Mouse (Mus musculus) heart, postnatal 0 days (tissue): ENCODE measurements around the gene 5730522E02Rik.

ENCODE experiments used
- CTCF ChIP-seq: IDR thresholded peaks from 2 replicates; pipeline ENCODE4 v1.5.1; 2016; ENCODE audit warnings: antibody characterized with exemption, control low read depth, low read depth
- EP300 ChIP-seq: IDR thresholded peaks from 2 replicates; pipeline ENCODE4 v1.6.1; 2016; ENCODE audit warnings: antibody characterized with exemption, low read depth

DNA sequence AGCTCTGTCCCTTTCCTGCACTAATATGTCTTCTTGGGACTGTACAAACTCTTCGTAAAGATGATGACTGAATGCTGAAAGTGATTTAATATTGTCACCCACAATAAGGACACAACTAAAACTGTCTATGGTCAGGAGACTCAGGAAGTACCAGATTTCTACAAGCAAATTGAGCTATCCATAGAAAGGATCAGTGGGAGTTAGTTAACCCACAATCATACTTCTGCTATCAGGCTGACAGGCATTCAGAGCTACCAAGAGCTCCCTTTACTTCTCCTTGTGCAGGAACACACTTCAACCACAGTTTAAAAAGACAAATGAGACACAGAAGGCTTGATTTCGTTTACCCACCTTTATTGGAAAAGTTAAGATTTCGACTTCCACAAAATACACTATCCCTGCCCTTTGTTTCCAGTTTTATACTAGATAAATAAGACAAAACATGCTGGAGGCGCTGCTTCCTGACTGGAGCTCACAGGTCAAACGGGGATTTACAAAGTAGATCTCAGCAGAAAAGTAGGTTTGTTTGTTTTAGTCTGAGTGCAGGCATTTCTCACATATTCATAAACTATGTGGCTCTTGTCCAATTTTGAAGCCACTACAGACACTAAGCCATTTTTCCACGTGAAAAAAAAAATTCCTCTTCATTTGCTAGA lies 125.1 kb downstream of the 5730522E02Rik start:
- TF ChIP-seq CTCF (no peak), EP300 (no peak)
